Mouse (Mus musculus): ENCODE measurements around the gene Gm1110. TPM values are rescaled to one million over a fixed set of nuclear protein-coding genes. Genes with fewer than 3 reads are reported as not detected.
"Not testable (repeated sequence)": the region's sequence is repeated elsewhere in the genome, so short reads cannot be mapped to it uniquely, and the experiment has no call there.

Gm1110 gene
- polyA plus RNA-seq (2015; fragmentation: Nextera tagmentation; extraction: Ambion mirVana) = not detected in 2 replicates

- DNase-seq (ENCODE audit: low spot score) = no peak
Observed at GRCm38 (mm10) chr9:26922909-26923526, at the start of gene Gm1110. TSS of gene Gm1110 (minus strand) at chr9:26923111.

- no peak for DNase-seq (ENCODE audit: low spot score)
Observed at GRCm38 (mm10) chr9:26947790-26948189, 24.9 kb upstream of the Gm1110 start.

GRCm38 (mm10) chr9:26924146-26924545 lies 1.2 kb upstream of the Gm1110 start:
- no peak for DNase-seq (ENCODE audit: low spot score)

GRCm38 (mm10) chr9:26919778-26920177 lies 3.1 kb downstream of the Gm1110 start:
- DNase-seq (ENCODE audit: low spot score) = no peak

GRCm38 (mm10) chr9:26913150-26913549 lies 9.8 kb downstream of the Gm1110 start:
- no peak for DNase-seq (ENCODE audit: low spot score)

GRCm38 (mm10) chr9:26911251-26911650 lies 11.7 kb downstream of the Gm1110 start:
- no peak for DNase-seq (ENCODE audit: low spot score)

- DNase-seq (ENCODE audit: low spot score) = not testable (repeated sequence)
Observed at GRCm38 (mm10) chr9:26869856-26870255, 53.1 kb downstream of the Gm1110 start.

GRCm38 (mm10) chr9:26860751-26861150 lies 62.2 kb downstream of the Gm1110 start, which contains the start of gene Glb1l3:
TSS of gene Glb1l3 (minus strand) at chr9:26860890.
- DNase-seq (ENCODE audit: low spot score) = no peak

- no peak for DNase-seq (ENCODE audit: low spot score)
Observed at GRCm38 (mm10) chr9:26831089-26831488, 91.8 kb downstream of the Gm1110 start.

Other genes starting within 250 kb of the Gm1110 start
- gene B3gat1, start 189.4 kb downstream of the Gm1110 start, polyA plus RNA-seq (2015; fragmentation: Nextera tagmentation; extraction: Ambion mirVana) = not detected in 2 replicates
- 0.27 and 0.35 TPM in 2 replicates for gene Glb1l2, start 116.6 kb downstream of the Gm1110 start, polyA plus RNA-seq (2015; fragmentation: Nextera tagmentation; extraction: Ambion mirVana)
- not detected in 2 replicates for gene Glb1l3, start 62.2 kb downstream of the Gm1110 start, polyA plus RNA-seq (2015; fragmentation: Nextera tagmentation; extraction: Ambion mirVana)
- gene Acad8, start 76.5 kb upstream of the Gm1110 start, polyA plus RNA-seq (2015; fragmentation: Nextera tagmentation; extraction: Ambion mirVana) = 26.7 and 26.9 TPM in 2 replicates
- 139 and 141 TPM in 2 replicates for gene Thyn1, start 76.6 kb upstream of the Gm1110 start, polyA plus RNA-seq (2015; fragmentation: Nextera tagmentation; extraction: Ambion mirVana)
- 31.3 and 34.3 TPM in 2 replicates for gene Vps26b, start 107.0 kb upstream of the Gm1110 start, polyA plus RNA-seq (2015; fragmentation: Nextera tagmentation; extraction: Ambion mirVana)
- 36.3 and 38.7 TPM in 2 replicates for gene Ncapd3, start 107.1 kb upstream of the Gm1110 start, polyA plus RNA-seq (2015; fragmentation: Nextera tagmentation; extraction: Ambion mirVana)
- gene Jam3, start 232.3 kb upstream of the Gm1110 start, polyA plus RNA-seq (2015; fragmentation: Nextera tagmentation; extraction: Ambion mirVana) = 3.4 and 4.5 TPM in 2 replicates